Mouse (Mus musculus) kidney, embryonic 16.5 days (tissue): Measurements from ENCODE around the gene Elovl3. TPM values are rescaled to one million over a fixed set of nuclear protein-coding genes. Genes with fewer than 3 reads are reported as not detected.
A peak's percentile ranks its signal among the peaks of the same experiment; 100 is the strongest.
"Not testable (repeated sequence)": the region's sequence is repeated elsewhere in the genome, so short reads cannot be mapped to it uniquely, and the experiment has no call there.

Source experiments
- ATAC-seq: fragments of 200-750 bp; cut with Nextera tagmentation; 2 replicates; pipeline ENCODE4 v1.8.0; 2017; ENCODE audit warnings: moderate TSS enrichment; ENCODE audit not compliant: low FRiP score, low TSS enrichment
- H3K27ac ChIP-seq: fragments of 300-500 bp; sonication (generic); 2 replicates; pipeline ENCODE4 v1.5.1; 2014; ENCODE audit warnings: low read length
- H3K27me3 ChIP-seq: fragments of 300-500 bp; sonication (generic); 2 replicates; pipeline ENCODE4 v1.6.1; 2014; ENCODE audit warnings: low read length, control low read depth, mixed read lengths; ENCODE audit not compliant: insufficient read depth
- H3K36me3 ChIP-seq: fragments of 300-500 bp; sonication (generic); 2 replicates; pipeline ENCODE4 v1.6.1; 2014; ENCODE audit warnings: low read length, control low read depth, mixed read lengths; ENCODE audit not compliant: insufficient read depth
- H3K4me1 ChIP-seq: fragments of 300-500 bp; sonication (generic); 2 replicates; pipeline ENCODE4 v1.6.1; 2014; ENCODE audit warnings: low read length, control low read depth, mixed read lengths; ENCODE audit not compliant: insufficient read depth
- H3K4me2 ChIP-seq: fragments of 300-500 bp; sonication (generic); replicated peaks from 2 replicates; pipeline ENCODE4 v1.6.1; 2014; ENCODE audit warnings: low read depth, low read length
- H3K4me3 ChIP-seq: fragments of 300-500 bp; sonication (generic); 2 replicates; pipeline ENCODE4 v1.5.1; 2014; ENCODE audit warnings: mild to moderate bottlenecking, low read length
- H3K9ac ChIP-seq: fragments of 300-500 bp; sonication (generic); replicated peaks from 2 replicates; pipeline ENCODE4 v1.6.1; 2014; ENCODE audit warnings: low read length
- H3K9me3 ChIP-seq: fragments of 300-500 bp; sonication (generic); 2 replicates; pipeline ENCODE4 v1.6.1; 2016; ENCODE audit warnings: low read length, control low read depth
- WGBS: fragments of 180-500 bp; shearing (Covaris S2); extraction: QIAGEN DNeasy Blood & Tissue Kit; methylation state at CpG from one replicate; pipeline ENCODE4 v1.1.7; 2014; 5-methylcytosine and 5-hydroxymethylcytosine counted together
- polyA plus RNA-seq: library from polyadenylated mRNA; unstranded; fragments of >200 nt; fragmentation: Nextera tagmentation; extraction: Ambion mirVana; gene quantifications from 2 replicates; pipeline ENCODE4 v1.2.1, GENCODE M21; 2015

Gene Elovl3
- polyA plus RNA-seq, 1 experiment from 2014 or later = not detected

GRCm38 (mm10) chr19:46104187-46104557 is 27.5 kb upstream of the Elovl3 start:
- Histone ChIP-seq H3K9me3 (no peaks in the 10 kb centered on the region), H3K4me3 (no peak overlapping the region), H3K4me2 (no peak overlapping the region), H3K36me3 (no peaks in the 10 kb centered on the region), H3K4me1 (no peaks in the 10 kb centered on the region), H3K27ac (no peak overlapping the region), H3K27me3 (no peaks in the 10 kb centered on the region), H3K9ac (no peak overlapping the region)
- WGBS = 69% methylated on average over 2 of the region's 2 CpGs
- ATAC-seq = no peak

GRCm38 (mm10) chr19:46110214-46110613 is 21.5 kb upstream of the Elovl3 start:
- WGBS = 86% methylated on average over 2 of the region's 2 CpGs
- H3K4me2 ChIP-seq = no peak overlapping the region
- ATAC-seq = no peak
- H3K27me3 ChIP-seq = no peaks in the 10 kb centered on the region
- no peaks in the 10 kb centered on the region for H3K4me1 ChIP-seq
- H3K9me3 ChIP-seq = no peaks in the 10 kb centered on the region
- H3K36me3 ChIP-seq = no peaks in the 10 kb centered on the region
- H3K27ac ChIP-seq = no peak overlapping the region
- H3K4me3 ChIP-seq = no peak overlapping the region
- no peak overlapping the region for H3K9ac ChIP-seq

- no peak overlapping the region for H3K4me2 ChIP-seq
- no peaks in the 10 kb centered on the region for H3K4me1 ChIP-seq
- no peaks in the 10 kb centered on the region for H3K36me3 ChIP-seq
- 82% methylated on average over 5 of the region's 5 CpGs for WGBS
- no peak overlapping the region for H3K9ac ChIP-seq
- H3K4me3 ChIP-seq = no peak overlapping the region
- H3K9me3 ChIP-seq = no peaks in the 10 kb centered on the region
- ATAC-seq = no peak
- H3K27ac ChIP-seq = no peak overlapping the region
- H3K27me3 ChIP-seq = no peaks in the 10 kb centered on the region
Measured at GRCm38 (mm10) chr19:46110781-46111180, 20.9 kb upstream of the Elovl3 start.

GRCm38 (mm10) chr19:46114617-46115016 is 17.1 kb upstream of the Elovl3 start:
- Histone ChIP-seq H3K4me2 (no peak overlapping the region), H3K36me3 (no peaks in the 10 kb centered on the region), H3K27ac (no peak overlapping the region), H3K4me1 (no peaks in the 10 kb centered on the region), H3K9ac (no peak overlapping the region), H3K27me3 (no peaks in the 10 kb centered on the region), H3K9me3 (no peaks in the 10 kb centered on the region), H3K4me3 (no peak overlapping the region)
- WGBS = 57% methylated on average over 4 of the region's 4 CpGs
- no peak for ATAC-seq

- no peaks in the 10 kb centered on the region for H3K9me3 ChIP-seq
- no peak overlapping the region for H3K27ac ChIP-seq
- no peaks in the 10 kb centered on the region for H3K4me1 ChIP-seq
- H3K36me3 ChIP-seq = no peaks in the 10 kb centered on the region
- H3K4me3 ChIP-seq = no peak overlapping the region
- 87% methylated on average over 3 of the region's 3 CpGs for WGBS
- H3K27me3 ChIP-seq = no peaks in the 10 kb centered on the region
- no peak overlapping the region for H3K4me2 ChIP-seq
- H3K9ac ChIP-seq = no peak overlapping the region
- no peak for ATAC-seq
Measured at GRCm38 (mm10) chr19:46119458-46119857, 12.2 kb upstream of the Elovl3 start.

GRCm38 (mm10) chr19:46120872-46121271 is 10.8 kb upstream of the Elovl3 start:
- H3K4me1 ChIP-seq = no peaks in the 10 kb centered on the region
- no peak for ATAC-seq
- 76% methylated on average over 6 of the region's 6 CpGs for WGBS
- no peak overlapping the region for H3K27ac ChIP-seq
- no peaks in the 10 kb centered on the region for H3K9me3 ChIP-seq
- no peaks in the 10 kb centered on the region for H3K27me3 ChIP-seq
- no peak overlapping the region for H3K4me2 ChIP-seq
- no peaks in the 10 kb centered on the region for H3K36me3 ChIP-seq
- no peak overlapping the region for H3K4me3 ChIP-seq
- no peak overlapping the region for H3K9ac ChIP-seq

GRCm38 (mm10) chr19:46123876-46124275 is 7.8 kb upstream of the Elovl3 start:
- Histone ChIP-seq H3K4me2 (no peak overlapping the region), H3K27ac (no peak overlapping the region), H3K4me3 (no peak overlapping the region), H3K27me3 (peaks cover 7% of the 10 kb centered on the region), H3K9ac (no peak overlapping the region), H3K36me3 (no peaks in the 10 kb centered on the region), H3K9me3 (no peaks in the 10 kb centered on the region), H3K4me1 (no peaks in the 10 kb centered on the region)
- WGBS = 86% methylated on average over 3 of the region's 3 CpGs
- no peak for ATAC-seq

- H3K4me3 ChIP-seq = no peak overlapping the region
- H3K4me1 ChIP-seq = no peaks in the 10 kb centered on the region
- ATAC-seq = no peak
- H3K36me3 ChIP-seq = no peaks in the 10 kb centered on the region
- H3K9ac ChIP-seq = no peak overlapping the region
- H3K4me2 ChIP-seq = no peak overlapping the region
- H3K9me3 ChIP-seq = no peaks in the 10 kb centered on the region
- H3K27ac ChIP-seq = no peak overlapping the region
- H3K27me3 ChIP-seq = peaks cover 7% of the 10 kb centered on the region
Measured at GRCm38 (mm10) chr19:46124651-46125050, 7.0 kb upstream of the Elovl3 start.

GRCm38 (mm10) chr19:46126301-46126700 is 5.4 kb upstream of the Elovl3 start:
- no peak for ATAC-seq
- 84% methylated on average over 4 of the region's 4 CpGs for WGBS
- Histone ChIP-seq H3K27me3 (peaks cover 20% of the 10 kb centered on the region), H3K27ac (no peak overlapping the region), H3K4me1 (no peaks in the 10 kb centered on the region), H3K4me3 (no peak overlapping the region), H3K9ac (no peak overlapping the region), H3K9me3 (no peaks in the 10 kb centered on the region), H3K4me2 (no peak overlapping the region), H3K36me3 (no peaks in the 10 kb centered on the region)

GRCm38 (mm10) chr19:46129737-46130136 is 2.0 kb upstream of the Elovl3 start:
- not testable (repeated sequence) for H3K27ac ChIP-seq, H3K36me3 ChIP-seq, H3K9me3 ChIP-seq, ATAC-seq, H3K4me1 ChIP-seq, H3K9ac ChIP-seq, H3K4me3 ChIP-seq, H3K4me2 ChIP-seq
- 73% methylated on average over 6 of the region's 6 CpGs for WGBS
- H3K27me3 ChIP-seq = peaks cover 53% of the 10 kb centered on the region

GRCm38 (mm10) chr19:46131283-46131682 is 414 bp upstream of the Elovl3 start:
- ATAC-seq = no peak
- H3K4me1 ChIP-seq = peaks cover 17% of the 10 kb centered on the region
- no peak overlapping the region for H3K27ac ChIP-seq
- 8% methylated on average over 8 of the region's 8 CpGs for WGBS
- H3K4me3 ChIP-seq = peak overlapping the region; percentile 33
- H3K36me3 ChIP-seq = no peaks in the 10 kb centered on the region
- no peaks in the 10 kb centered on the region for H3K9me3 ChIP-seq
- H3K9ac ChIP-seq = no peak overlapping the region
- peak overlapping the region; percentile 54 for H3K4me2 ChIP-seq
- peaks cover 64% of the 10 kb centered on the region for H3K27me3 ChIP-seq
